Mouse (Mus musculus): ENCODE results near the gene Atp1a3. TPM values are rescaled to one million over a fixed set of nuclear protein-coding genes. Genes with fewer than 3 reads are reported as not detected.

Atp1a3 gene
- total RNA-seq, 2 experiments from 2014 or later = 69.6 to 106 TPM

- no peak for DNase-seq
These were observed 952 bp downstream of the Atp1a3 start for GRCm38 (mm10) chr7:25004806-25005205.

GRCm38 (mm10) chr7:25003820-25004388 lies 1.9 kb downstream of the Atp1a3 start:
- no peak for DNase-seq

- DNase-seq = no peak
These were observed 2.5 kb downstream of the Atp1a3 start for GRCm38 (mm10) chr7:25003291-25003690.

- DNase-seq = no peak
These were observed 5.0 kb downstream of the Atp1a3 start for GRCm38 (mm10) chr7:25000711-25001110.

- no peak for DNase-seq
These were observed 5.5 kb downstream of the Atp1a3 start for GRCm38 (mm10) chr7:25000211-25000610.

GRCm38 (mm10) chr7:24993081-24993480 lies 12.7 kb downstream of the Atp1a3 start:
- peak; percentile 40 to 53 for DNase-seq

GRCm38 (mm10) chr7:24990478-24990877 lies 15.3 kb downstream of the Atp1a3 start:
- DNase-seq = no peak

- DNase-seq = peak; percentile 75 to 77
These were observed 17.8 kb downstream of the Atp1a3 start for GRCm38 (mm10) chr7:24987941-24988340.

- DNase-seq = no peak
These were observed 20.0 kb downstream of the Atp1a3 start for GRCm38 (mm10) chr7:24985799-24986198.

GRCm38 (mm10) chr7:24984307-24984706 lies 21.5 kb downstream of the Atp1a3 start:
- DNase-seq = no peak

GRCm38 (mm10) chr7:24983396-24983795 lies 22.4 kb downstream of the Atp1a3 start:
- DNase-seq = no peak

GRCm38 (mm10) chr7:24980439-24980838 lies 25.3 kb downstream of the Atp1a3 start:
- no peak for DNase-seq

GRCm38 (mm10) chr7:24978781-24979180 lies 27.0 kb downstream of the Atp1a3 start:
- DNase-seq = no peak

- peak; percentile 25 to 52 for DNase-seq
These were observed 30.7 kb downstream of the Atp1a3 start for GRCm38 (mm10) chr7:24974893-24975595.

GRCm38 (mm10) chr7:24973902-24974301 lies 31.9 kb downstream of the Atp1a3 start:
- DNase-seq = no peak

GRCm38 (mm10) chr7:24973208-24973607 lies 32.5 kb downstream of the Atp1a3 start:
- DNase-seq = no peak

- peak; percentile 91 to 93 for DNase-seq
These were observed 33.5 kb downstream of the Atp1a3 start, which contains the start of gene Rabac1 for GRCm38 (mm10) chr7:24971972-24972893. Gene Rabac1, minus strand, starts transcription at chr7:24972754.

GRCm38 (mm10) chr7:24971261-24971971 lies 34.3 kb downstream of the Atp1a3 start:
- peak; percentile 41 to 52 for DNase-seq

- DNase-seq = no peak
These were observed 35.4 kb downstream of the Atp1a3 start for GRCm38 (mm10) chr7:24970341-24970740.

GRCm38 (mm10) chr7:24969805-24970204 lies 36.0 kb downstream of the Atp1a3 start:
- DNase-seq = no peak

GRCm38 (mm10) chr7:24968463-24968862 lies 37.3 kb downstream of the Atp1a3 start:
- no peak for DNase-seq

- DNase-seq = no peak
These were observed 37.8 kb downstream of the Atp1a3 start for GRCm38 (mm10) chr7:24967966-24968365.

Data from adrenal gland, postnatal 36 days (tissue).